Mouse (Mus musculus) cerebellum, adult 11-12 months (tissue): ENCODE data around the gene Rbms2.
"Not testable (repeated sequence)": the region's sequence is repeated elsewhere in the genome, so short reads cannot be mapped to it uniquely, and the experiment has no call there.

ENCODE experiments used
- DNase-seq: peaks from one replicate; pipeline ENCODE4 v3.0.0; 2022

The Rbms2 gene

GRCm38 (mm10) chr10:128179989-128180388 is at the start of gene Rbms2:
Gene Rbms2, minus strand, starts transcription at chr10:128180297.
- DNase-seq: no peak

- DNase-seq: no peak
Measured at GRCm38 (mm10) chr10:128228009-128228408, 47.9 kb upstream of the Rbms2 start.

GRCm38 (mm10) chr10:128227592-128227991 is 47.5 kb upstream of the Rbms2 start:
- DNase-seq: no peak

GRCm38 (mm10) chr10:128225538-128225937 is 45.4 kb upstream of the Rbms2 start, which contains the start of gene Mip:
Gene Mip, plus strand, starts transcription at chr10:128225838.
- no peak for DNase-seq

- no peak for DNase-seq
Measured at GRCm38 (mm10) chr10:128225064-128225463, 45.0 kb upstream of the Rbms2 start.

GRCm38 (mm10) chr10:128221533-128222286 is 41.6 kb upstream of the Rbms2 start:
- DNase-seq: no peak

- no peak for DNase-seq
Measured at GRCm38 (mm10) chr10:128218387-128219117, 38.5 kb upstream of the Rbms2 start.

GRCm38 (mm10) chr10:128214981-128215380 is 34.9 kb upstream of the Rbms2 start:
- DNase-seq: no peak

GRCm38 (mm10) chr10:128214112-128214511 is 34.0 kb upstream of the Rbms2 start:
- not testable (repeated sequence) for DNase-seq

- DNase-seq: peak; percentile 80
Measured at GRCm38 (mm10) chr10:128212871-128213323, 32.8 kb upstream of the Rbms2 start.

GRCm38 (mm10) chr10:128212148-128212547 is 32.1 kb upstream of the Rbms2 start:
- no peak for DNase-seq

GRCm38 (mm10) chr10:128211390-128212108 is 31.5 kb upstream of the Rbms2 start, which contains the start of gene Spryd4:
Gene Spryd4, minus strand, starts transcription at chr10:128211807.
- DNase-seq: peak; percentile 88

- DNase-seq: no peak
Measured at GRCm38 (mm10) chr10:128210954-128211353, 30.9 kb upstream of the Rbms2 start.

- DNase-seq: no peak
Measured at GRCm38 (mm10) chr10:128210131-128210530, 30.0 kb upstream of the Rbms2 start.

GRCm38 (mm10) chr10:128209311-128210009 is 29.4 kb upstream of the Rbms2 start:
- no peak for DNase-seq

GRCm38 (mm10) chr10:128208326-128208725 is 28.2 kb upstream of the Rbms2 start:
- DNase-seq: no peak

- DNase-seq: no peak
Measured at GRCm38 (mm10) chr10:128204941-128205340, 24.8 kb upstream of the Rbms2 start.

GRCm38 (mm10) chr10:128201856-128202255 is 21.8 kb upstream of the Rbms2 start:
- no peak for DNase-seq

- DNase-seq: peak; percentile 75
Measured at GRCm38 (mm10) chr10:128194551-128195461, 14.7 kb upstream of the Rbms2 start.

- peak; percentile 99 for DNase-seq
Measured at GRCm38 (mm10) chr10:128194024-128194550, 14.0 kb upstream of the Rbms2 start, which contains the start of gene Gls2. Gene Gls2, plus strand, starts transcription at chr10:128194457.

GRCm38 (mm10) chr10:128193113-128193512 is 13.0 kb upstream of the Rbms2 start:
- no peak for DNase-seq
